Mouse (Mus musculus): ENCODE data around the gene Hs3st3a1.
A peak's percentile ranks its signal among the peaks of the same experiment; 100 is the strongest.

GRCm38 (mm10) chr11:64436791-64437298 lies 1.7 kb downstream of the Hs3st3a1 start:
- no peak for TF ChIP-seq MYOD1 (IDR thresholded peaks at IDR 0.05; ENCODE audit: control insufficient read depth in 1 of 3, insufficient read length in 2 of 3, low read depth in 2 of 3)
- TF ChIP-seq POLR2A (IDR thresholded peaks at IDR 0.05; ENCODE audit: insufficient read length, low read depth), result no peak
- no peak for TF ChIP-seq E2F4 (IDR thresholded peaks at IDR 0.05; ENCODE audit: insufficient read depth)
- peak; percentile 52 for TF ChIP-seq USF1 (IDR thresholded peaks at IDR 0.05; ENCODE audit: low read depth)
- no peak for TF ChIP-seq TCF3 (IDR thresholded peaks at IDR 0.05; ENCODE audit: insufficient read length, low read depth)

Measured in myocyte (in vitro differentiated cells).